Mouse (Mus musculus): ENCODE results near the gene Olfr384. TPM values are rescaled to one million over a fixed set of nuclear protein-coding genes. Genes with fewer than 3 reads are reported as not detected.

Olfr384 gene
- not detected in 2 replicates for polyA plus RNA-seq (2015; fragmentation: Nextera tagmentation; extraction: Ambion mirVana)

GRCm38 (mm10) chr11:73598294-73598693 is at the start of gene Olfr384:
Olfr384 (plus strand) TSS chr11:73598594.

DNA sequence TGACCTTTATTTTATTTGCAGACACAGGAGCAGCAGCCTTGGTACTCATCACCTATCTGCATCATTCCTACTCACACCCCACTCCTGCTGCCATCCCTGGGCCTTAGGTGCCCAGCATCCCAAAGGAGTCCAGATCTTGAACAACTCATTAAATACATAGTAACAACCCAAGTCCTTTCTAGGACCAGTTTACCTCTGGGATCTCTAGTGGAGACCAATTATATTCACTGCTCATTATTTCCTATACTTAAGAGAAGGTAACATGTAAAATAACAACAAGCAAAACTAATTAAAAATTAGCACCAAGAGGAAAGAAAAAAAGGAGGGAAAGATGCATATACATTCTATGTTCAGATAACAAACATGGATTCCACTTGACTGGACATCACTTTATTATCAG is 5.5 kb upstream of the Olfr384 start, which contains the start of gene Olfr385:
Olfr385 (minus strand) TSS at position 101 of the 400 bp plus-strand sequence.

Other genes with a start within 250 kb of the Olfr384 start
- gene Olfr20, start 247.8 kb upstream of the Olfr384 start, polyA plus RNA-seq (2015; fragmentation: Nextera tagmentation; extraction: Ambion mirVana), result not detected in 2 replicates
- not detected in 2 replicates for gene Olfr376, start 227.3 kb upstream of the Olfr384 start, polyA plus RNA-seq (2015; fragmentation: Nextera tagmentation; extraction: Ambion mirVana)
- gene Olfr1, start 199.0 kb upstream of the Olfr384 start, polyA plus RNA-seq (2015; fragmentation: Nextera tagmentation; extraction: Ambion mirVana), result not detected in 2 replicates
- not detected in 2 replicates for gene Olfr378, start 170.1 kb upstream of the Olfr384 start, polyA plus RNA-seq (2015; fragmentation: Nextera tagmentation; extraction: Ambion mirVana)
- not detected in 2 replicates for gene Olfr380, start 141.1 kb upstream of the Olfr384 start, polyA plus RNA-seq (2015; fragmentation: Nextera tagmentation; extraction: Ambion mirVana)
- not detected in 2 replicates for gene Olfr381, start 107.0 kb upstream of the Olfr384 start, polyA plus RNA-seq (2015; fragmentation: Nextera tagmentation; extraction: Ambion mirVana)
- gene Olfr382, start 81.4 kb upstream of the Olfr384 start, polyA plus RNA-seq (2015; fragmentation: Nextera tagmentation; extraction: Ambion mirVana), result not detected in 2 replicates
- gene Olfr385, start 5.6 kb upstream of the Olfr384 start, polyA plus RNA-seq (2015; fragmentation: Nextera tagmentation; extraction: Ambion mirVana), result not detected in 2 replicates
- gene Zfp735, start 90.2 kb downstream of the Olfr384 start, polyA plus RNA-seq (2015; fragmentation: Nextera tagmentation; extraction: Ambion mirVana), result not detected in 2 replicates
- not detected in 2 replicates for gene Olfr389, start 182.1 kb downstream of the Olfr384 start, polyA plus RNA-seq (2015; fragmentation: Nextera tagmentation; extraction: Ambion mirVana)
- gene Olfr390, start 184.4 kb downstream of the Olfr384 start, polyA plus RNA-seq (2015; fragmentation: Nextera tagmentation; extraction: Ambion mirVana), result not detected in 2 replicates
- not detected in 2 replicates for gene Olfr391-ps, start 204.5 kb downstream of the Olfr384 start, polyA plus RNA-seq (2015; fragmentation: Nextera tagmentation; extraction: Ambion mirVana)
- not detected in 2 replicates for gene Olfr392, start 218.5 kb downstream of the Olfr384 start, polyA plus RNA-seq (2015; fragmentation: Nextera tagmentation; extraction: Ambion mirVana)

Data from skeletal muscle tissue, postnatal 0 days (tissue).